Mouse (Mus musculus): ENCODE results near the gene Nle1. TPM values are rescaled to one million over a fixed set of nuclear protein-coding genes. Genes with fewer than 3 reads are reported as not detected.

Gene Nle1
- polyA plus RNA-seq (2017; shearing (Covaris generic)) = 10 to 100 TPM; 23.2 to 33.4 TPM

DNA sequence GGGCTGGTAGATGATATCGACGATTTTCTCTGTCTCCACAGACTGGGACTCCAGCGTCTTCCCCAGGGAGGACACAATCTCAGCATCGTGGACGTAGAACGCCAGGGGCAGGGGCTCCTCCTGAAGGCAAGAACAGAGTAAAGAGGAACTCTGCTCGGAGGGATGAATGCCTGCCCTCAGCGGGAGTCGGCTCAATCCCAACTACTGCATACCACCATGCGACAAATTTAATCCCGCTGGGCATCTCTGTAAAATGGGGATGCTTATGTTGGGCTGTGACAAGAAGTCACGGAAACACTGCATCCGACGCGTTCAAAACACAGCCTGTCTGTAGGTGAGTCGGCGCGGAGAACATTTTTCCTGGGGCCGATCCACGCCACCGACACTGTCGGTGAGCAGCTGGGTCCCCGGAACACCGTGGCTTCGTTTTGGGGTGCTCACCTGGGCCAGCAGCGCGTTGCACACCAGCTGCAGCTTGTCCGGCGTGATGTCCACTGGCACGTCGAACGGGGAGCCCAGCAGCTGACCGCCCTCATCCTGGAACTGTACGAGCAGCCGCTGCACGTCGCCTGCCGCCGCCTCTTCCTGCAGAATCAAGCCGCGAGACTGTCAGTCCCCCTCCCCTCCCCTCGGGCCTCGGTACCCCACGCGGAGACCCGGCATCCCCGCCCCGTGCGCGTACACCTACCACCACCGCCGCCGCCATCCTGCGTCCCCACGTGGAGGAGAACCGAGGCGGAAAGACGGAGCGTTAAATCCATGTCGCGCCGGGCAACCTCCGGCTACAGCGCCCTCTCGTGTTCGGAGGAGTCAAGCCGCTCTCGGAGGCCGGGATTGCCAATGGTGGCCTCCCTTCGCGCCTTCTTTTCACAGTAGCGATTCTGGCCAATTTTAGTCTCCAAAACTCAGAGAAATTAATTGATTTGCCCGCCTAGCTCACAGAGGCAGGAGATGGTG is at the start of gene Nle1:
Gene Nle1, minus strand, starts transcription at position 761 of the 957 bp plus-strand sequence.

DNA sequence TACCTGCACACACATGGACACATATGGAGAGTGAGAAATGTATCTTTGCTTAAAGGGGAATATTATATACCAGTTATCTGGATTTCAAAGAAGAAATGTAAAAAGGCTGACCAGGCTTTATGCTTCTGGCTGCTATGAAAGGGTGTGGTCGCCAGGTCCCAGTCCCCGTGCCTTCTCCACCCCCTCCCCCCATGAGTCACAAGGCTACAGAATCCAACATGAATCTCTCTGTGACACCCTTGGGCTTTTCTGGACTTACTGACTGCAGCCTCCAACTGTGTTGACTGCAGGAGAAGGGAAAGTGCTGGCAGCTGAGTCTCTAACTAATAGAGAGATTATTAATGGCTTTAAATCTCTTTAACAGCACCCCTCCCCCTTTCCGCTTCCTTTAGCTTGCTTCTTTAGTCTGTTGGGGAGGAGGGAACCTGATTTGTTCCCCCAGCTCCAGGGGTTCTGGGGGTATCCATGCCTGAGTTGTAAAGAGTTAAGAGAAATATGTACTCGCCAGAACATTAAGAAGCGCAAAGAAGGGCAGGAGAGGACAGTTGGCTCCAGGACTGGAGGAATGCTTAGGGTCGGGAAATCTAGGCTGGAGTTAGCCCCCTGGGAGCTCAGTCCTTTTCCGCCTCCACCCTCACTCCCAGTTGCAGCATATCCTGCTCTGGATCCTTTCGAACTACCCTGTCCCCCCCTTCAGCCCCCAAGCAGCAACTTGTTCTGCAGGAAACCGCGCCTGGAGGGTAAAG is 42.7 kb upstream of the Nle1 start, which contains the start of gene Slfn5:
Gene Slfn5, plus strand, starts transcription at position 614 of the 746 bp plus-strand sequence.

DNA sequence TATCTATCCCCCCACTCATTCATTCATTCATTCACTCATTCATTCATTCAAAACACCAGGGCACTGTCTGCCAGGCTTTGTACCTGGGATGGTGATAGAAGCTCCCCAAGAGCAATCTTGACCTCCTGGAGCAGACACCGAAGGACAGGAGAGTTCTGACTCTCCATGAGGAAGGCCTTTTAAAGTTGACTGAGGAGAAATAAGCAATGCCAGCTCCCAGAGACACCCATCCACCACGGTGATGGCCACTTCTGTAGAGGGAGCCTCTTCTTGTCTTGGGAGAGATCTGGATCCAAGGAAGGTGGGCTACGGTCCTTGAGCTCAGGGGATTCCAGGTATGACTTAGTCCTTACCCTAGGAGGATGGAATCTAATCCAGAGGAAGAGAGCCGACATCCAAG is 2.0 kb upstream of the Nle1 start, which contains the start of gene Unc45b:
Gene Unc45b, plus strand, starts transcription at position 301 of the 400 bp plus-strand sequence.

DNA sequence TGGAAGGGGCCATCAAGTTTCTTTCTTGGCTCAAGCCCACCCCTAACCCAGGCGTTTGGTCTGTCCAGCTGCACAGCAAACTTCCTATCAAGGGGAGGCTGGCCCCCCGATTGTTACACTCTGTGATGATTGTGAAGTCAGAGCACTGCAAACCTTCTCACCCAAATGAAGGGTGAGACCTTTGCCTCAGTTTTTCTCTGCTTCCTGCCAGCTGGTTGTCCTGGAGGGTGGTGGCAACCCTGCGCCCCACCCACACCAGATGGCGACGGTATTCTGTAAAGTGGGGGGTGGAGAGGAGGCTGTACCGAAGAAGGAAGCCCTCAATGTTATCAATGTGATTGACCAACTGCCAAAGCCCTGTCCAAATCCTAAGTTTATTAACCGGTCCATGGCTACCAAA is 16.3 kb downstream of the Nle1 start, which contains the start of gene Fndc8:
Gene Fndc8, plus strand, starts transcription at position 189 of the 400 bp plus-strand sequence.

DNA sequence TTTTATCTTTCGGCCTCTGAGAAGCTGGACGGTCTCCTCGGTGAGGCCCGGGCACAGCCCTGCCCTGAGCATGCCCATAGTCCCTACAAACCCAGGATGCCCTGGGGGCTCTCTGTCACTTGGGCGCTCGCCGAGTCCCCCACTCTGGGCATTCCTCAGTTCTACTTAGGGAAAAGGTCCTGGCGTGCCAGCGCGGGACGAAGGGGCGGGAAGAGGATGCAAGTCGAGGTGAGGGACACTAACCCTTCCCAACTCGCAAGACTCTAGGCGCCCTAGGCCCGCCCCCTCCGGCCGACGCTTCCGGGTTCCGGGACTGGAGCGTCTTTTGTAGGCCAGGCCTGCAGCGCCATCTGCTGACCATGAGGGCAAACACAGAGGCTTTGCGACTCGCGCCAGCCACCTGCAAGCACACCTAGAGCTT is 17.9 kb downstream of the Nle1 start, which contains the start of gene Rad51d:
Gene Rad51d, minus strand, starts transcription at position 273 of the 421 bp plus-strand sequence.

DNA sequence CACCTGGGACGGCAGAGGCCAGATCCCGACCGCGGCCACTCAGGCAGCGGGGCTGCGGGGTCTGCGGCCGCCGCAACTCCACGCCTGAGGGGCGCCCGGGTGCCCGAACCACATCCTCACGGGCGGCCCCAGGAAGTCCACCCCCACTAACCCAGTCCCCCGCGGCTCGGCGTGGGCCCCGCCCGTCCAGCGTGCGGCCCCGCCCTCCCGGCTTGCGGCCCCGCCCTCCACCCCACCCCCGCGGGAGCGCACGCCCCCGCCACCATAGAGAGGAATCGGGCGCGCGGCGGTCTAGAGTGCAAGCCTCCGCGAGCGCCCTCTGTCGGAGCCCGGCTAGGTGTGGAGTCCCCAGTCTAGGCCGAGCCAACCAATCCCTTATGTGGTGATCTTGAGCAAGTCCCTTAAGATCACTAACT is 37.2 kb downstream of the Nle1 start, which contains the start of gene Rffl:
Gene Rffl, minus strand, starts transcription at position 180 of the 416 bp plus-strand sequence.

Other genes with a start within 250 kb of the Nle1 start
- gene Cct6b, start 144.1 kb downstream of the Nle1 start, polyA plus RNA-seq (2017; shearing (Covaris generic)) = 1 to 10 TPM in 1 of 2 experiments, under 1 TPM in 1; 0.25 to 1.8 TPM
- 10 to 100 TPM; 27.4 to 30.4 TPM for gene Zfp830, start 144.1 kb downstream of the Nle1 start, polyA plus RNA-seq (2017; shearing (Covaris generic))
- 10 to 100 TPM; 28.6 to 32.2 TPM for gene Lig3, start 127.3 kb downstream of the Nle1 start, polyA plus RNA-seq (2017; shearing (Covaris generic))
- 10 to 100 TPM; 13.0 to 15.8 TPM for gene Rffl, start 37.2 kb downstream of the Nle1 start, polyA plus RNA-seq (2017; shearing (Covaris generic))
- 10 to 100 TPM; 30.1 to 32.6 TPM for gene Rad51d, start 17.8 kb downstream of the Nle1 start, polyA plus RNA-seq (2017; shearing (Covaris generic))
- under 1 TPM in 1 of 2 experiments, not detected in 1; 0.26 TPM for gene Fndc8, start 16.3 kb downstream of the Nle1 start, polyA plus RNA-seq (2017; shearing (Covaris generic))
- under 1 TPM in 1 of 2 experiments, not detected in 1; 0.23 TPM for gene Unc45b, start 2.1 kb upstream of the Nle1 start, polyA plus RNA-seq (2017; shearing (Covaris generic))
- 10 to 100 TPM; 28.1 to 34.1 TPM for gene Slfn5, start 42.9 kb upstream of the Nle1 start, polyA plus RNA-seq (2017; shearing (Covaris generic))
- 10 to 100 TPM in 1 of 2 experiments, 1 to 10 TPM in 1; 7.4 to 18.8 TPM for gene Slfn9, start 83.4 kb upstream of the Nle1 start, polyA plus RNA-seq (2017; shearing (Covaris generic))
- gene Slfn8, start 112.4 kb upstream of the Nle1 start, polyA plus RNA-seq (2017; shearing (Covaris generic)) = 100 to 1,000 TPM in 1 of 2 experiments, 10 to 100 TPM in 1; 66.2 to 118 TPM
- 1,000 to 10,000 TPM in 1 of 2 experiments, 100 to 1,000 TPM in 1; 613 to 1,021 TPM for gene Slfn2, start 156.7 kb upstream of the Nle1 start, polyA plus RNA-seq (2017; shearing (Covaris generic))
- gene Slfn1, start 208.4 kb upstream of the Nle1 start, polyA plus RNA-seq (2017; shearing (Covaris generic)) = 100 to 1,000 TPM; 249 to 553 TPM

All from activated CD4-positive, CD25-positive, alpha-beta regulatory T cell (primary cell).